Mouse (Mus musculus): ENCODE data around the gene Mgea5. TPM values are rescaled to one million over a fixed set of nuclear protein-coding genes. Genes with fewer than 3 reads are reported as not detected.

The Mgea5 gene
- total and polyA plus RNA-seq, 3 experiments, result 66.4 to 69.8 (median 69.4) TPM

- TF ChIP-seq ETS1 (conservative IDR thresholded peaks at IDR 0.05; ENCODE audit: low read depth, low read length) (no peak), JUND (conservative IDR thresholded peaks at IDR 0.05; ENCODE audit: low read depth, low read length) (no peak), ZC3H11A (IDR thresholded peaks at IDR 0.05; ENCODE audit: low read depth, low read length) (peak; percentile 18; the same call in 1 of the 2 replicates), KAT2A (IDR thresholded peaks at IDR 0.05; ENCODE audit: insufficient replicate concordance, low read length) (0 out of 2 replicates have a peak, but pooled peaks have one; percentile 58), MAZ (IDR thresholded peaks at IDR 0.05; ENCODE audit: low read depth, low read length) (no peak), UBTF (IDR thresholded peaks at IDR 0.05; ENCODE audit: low read depth, low read length) (0 out of 2 replicates have a peak, but pooled peaks have one; percentile 31), JUN (IDR thresholded peaks at IDR 0.05; ENCODE audit: insufficient read depth, low read depth, low read length) (no peak), USF2 (conservative IDR thresholded peaks at IDR 0.05; ENCODE audit: low read depth, low read length) (no peak)
These were observed 36.4 kb downstream of the Mgea5 start (continued) for GRCm38 (mm10) chr19:45747028-45747867.

- H3K4me1 ChIP-seq (ENCODE audit: control insufficient read depth in 1 of 2, insufficient read depth in 2 of 2), result peaks cover 2 to 36% of the 10 kb centered on the region in 2 experiments
- TF ChIP-seq MAFK (IDR thresholded peaks at IDR 0.05; ENCODE audit: insufficient replicate concordance, low read length), result no peak
- no peak for TF ChIP-seq JUND (conservative IDR thresholded peaks at IDR 0.05; ENCODE audit: low read depth, low read length)
- no peak for TF ChIP-seq IRF4 (IDR thresholded peaks at IDR 0.05; ENCODE audit: low read depth, low read length)
- TF ChIP-seq MYC (IDR thresholded peaks at IDR 0.05; ENCODE audit: low read depth, low read length), result no peak
- no peak for TF ChIP-seq MAZ (IDR thresholded peaks at IDR 0.05; ENCODE audit: low read depth, low read length)
- TF ChIP-seq ZNF384 (IDR thresholded peaks at IDR 0.05; ENCODE audit: low read depth, low read length), result no peak
- TF ChIP-seq E2F4 (IDR thresholded peaks at IDR 0.05; ENCODE audit: insufficient replicate concordance, low read depth, low read length), result no peak
- TF ChIP-seq USF1 (IDR thresholded peaks at IDR 0.05; ENCODE audit: low read depth, low read length), result no peak
- no peak for TF ChIP-seq MEF2A (IDR thresholded peaks at IDR 0.05; ENCODE audit: borderline replicate concordance, low read depth, low read length)
- peak; percentile 49 for TF ChIP-seq SMC3 (IDR thresholded peaks at IDR 0.05; ENCODE audit: low read depth, low read length)
- peak; percentile 80 for TF ChIP-seq CTCF (conservative IDR thresholded peaks at IDR 0.05 in 1 of 2, IDR thresholded peaks at IDR 0.05 in 1 of 2; ENCODE audit: low read depth in 2 of 2, low read length in 2 of 2)
- TF ChIP-seq ZKSCAN1 (IDR thresholded peaks at IDR 0.05; ENCODE audit: borderline replicate concordance, low read depth, low read length), result no peak
- TF ChIP-seq MXI1 (IDR thresholded peaks at IDR 0.05; ENCODE audit: low read depth, low read length), result no peak
- peak; percentile 20 for TF ChIP-seq RAD21 (IDR thresholded peaks at IDR 0.05; ENCODE audit: low read depth, low read length)
- H3K27me3 ChIP-seq (replicated peaks), result no peaks in the 10 kb centered on the region
- DNase-seq (ENCODE audit: extremely low read depth), result peak; percentile 83
- H3K36me3 ChIP-seq (replicated peaks in 1 of 2; ENCODE audit: control insufficient read depth in 1 of 2, insufficient read depth in 1 of 2, low read length in 1 of 2), result peaks cover 0 to 24% of the 10 kb centered on the region in 2 experiments
- dilution Hi-C loops (cut with MboI; ENCODE audit: extremely low pct_ligation_motif_present, extremely low pct_unique_long_range_greater_than_20kb, low sequenced_read_pairs) (no loop called here), in situ Hi-C loops (cut with MboI; ENCODE audit: low pct_ligation_motif_present, low pct_unique_long_range_greater_than_20kb, low sequenced_read_pairs) (loop anchor here (5.0 to 10.0 kb wide), 2 partner anchors 174 to 532 kb away; no protein-coding TSS in a partner anchor)
- H3K9me3 ChIP-seq (replicated peaks; ENCODE audit: low read length), result peaks cover 11% of the 10 kb centered on the region
- H3K4me3 ChIP-seq (replicated peaks in 1 of 3; ENCODE audit: low read depth in 2 of 3, low read length in 2 of 3, poor library complexity in 1 of 3), result no peak overlapping the region
- no peak overlapping the region for H3K27ac ChIP-seq (ENCODE audit: insufficient read depth, low read depth)
- H3K4me2 ChIP-seq (ENCODE audit: insufficient read depth, low read depth, poor library complexity, severe bottlenecking), result no peak overlapping the region
- no peak overlapping the region for H3K9ac ChIP-seq (ENCODE audit: insufficient read depth, low read depth)
- 0 out of 2 replicates have a peak, but pooled peaks cover 3% of the 10 kb centered on the region for H3K79me2 ChIP-seq (replicated peaks; ENCODE audit: control insufficient read depth, extremely low read depth, insufficient read depth, poor library complexity, severe bottlenecking)
These were observed 37.2 kb downstream of the Mgea5 start for GRCm38 (mm10) chr19:45746153-45747020.

Measured in CH12.LX (cell line).